Mouse (Mus musculus) forebrain, postnatal 0 days (tissue): ENCODE measurements around the gene Ceacam19. TPM values are rescaled to one million over a fixed set of nuclear protein-coding genes. Genes with fewer than 3 reads are reported as not detected.
A peak's percentile ranks its signal among the peaks of the same experiment; 100 is the strongest.

Experiments used
- ATAC-seq: fragments of 200-750 bp; cut with Nextera tagmentation; 2 replicates; pipeline ENCODE4 v1.8.0; 2017; ENCODE audit warnings: mild to moderate bottlenecking, moderate library complexity
- DNase-seq: peaks from one replicate; pipeline ENCODE4 v3.0.0-alpha.2; 2015
- H3K27ac ChIP-seq: fragments of 300-500 bp; sonication (generic); 2 replicates; pipeline ENCODE4 v1.5.1; 2014; ENCODE audit warnings: low read depth, mild to moderate bottlenecking, antibody characterized with exemption, low read length, moderate library complexity, mixed read lengths
- H3K27me3 ChIP-seq: fragments of 300-500 bp; sonication (generic); 2 replicates; pipeline ENCODE4 v1.6.1; 2014; ENCODE audit warnings: mild to moderate bottlenecking, low read length, mixed read lengths; ENCODE audit not compliant: insufficient read depth
- H3K36me3 ChIP-seq: fragments of 300-500 bp; sonication (generic); 2 replicates; pipeline ENCODE4 v1.6.1; 2014; ENCODE audit warnings: mild to moderate bottlenecking, moderate library complexity; ENCODE audit not compliant: insufficient read depth
- H3K4me1 ChIP-seq: fragments of 300-500 bp; sonication (generic); 2 replicates; pipeline ENCODE4 v1.6.1; 2014; ENCODE audit warnings: antibody characterized with exemption; ENCODE audit not compliant: insufficient read depth
- H3K4me2 ChIP-seq: fragments of 300-500 bp; sonication (generic); 2 replicates; pipeline ENCODE4 v1.6.1; 2014; ENCODE audit warnings: low read depth, mild to moderate bottlenecking, moderate library complexity
- H3K4me3 ChIP-seq: fragments of 300-500 bp; sonication (generic); 2 replicates; pipeline ENCODE4 v1.5.1; 2014; ENCODE audit warnings: low read depth, low read length, mixed read lengths
- H3K9ac ChIP-seq: fragments of 300-500 bp; sonication (generic); 2 replicates; pipeline ENCODE4 v1.6.1; 2014; ENCODE audit warnings: mild to moderate bottlenecking
- H3K9me3 ChIP-seq: fragments of 300-500 bp; sonication (generic); 2 replicates; pipeline ENCODE4 v1.6.1; 2016; ENCODE audit warnings: low read length
- CTCF ChIP-seq: sonication (generic); IDR thresholded peaks from 2 replicates; pipeline ENCODE4 v1.5.1; 2016; ENCODE audit warnings: antibody characterized with exemption, control low read depth, low read depth
- WGBS: fragments of 180-500 bp; shearing (Covaris S2); extraction: QIAGEN DNeasy Blood & Tissue Kit; methylation state at CpG from one replicate; pipeline ENCODE4 v1.1.7; 2014; 5-methylcytosine and 5-hydroxymethylcytosine counted together
- polyA plus RNA-seq: library from polyadenylated mRNA; unstranded; fragments of >200 nt; fragmentation: Nextera tagmentation; extraction: Ambion mirVana; gene quantifications from 2 replicates; pipeline ENCODE4 v1.2.1, GENCODE M21; 2015
- total RNA-seq: library from RNA; depleted of rRNA; stranded (reverse); fragments of >200 nt; gene quantifications from 2 replicates; pipeline ENCODE4 v1.2.3, GENCODE M21; 2014

Gene Ceacam19
- total and polyA plus RNA-seq, 2 experiments from 2014 or later: not detected

DNA sequence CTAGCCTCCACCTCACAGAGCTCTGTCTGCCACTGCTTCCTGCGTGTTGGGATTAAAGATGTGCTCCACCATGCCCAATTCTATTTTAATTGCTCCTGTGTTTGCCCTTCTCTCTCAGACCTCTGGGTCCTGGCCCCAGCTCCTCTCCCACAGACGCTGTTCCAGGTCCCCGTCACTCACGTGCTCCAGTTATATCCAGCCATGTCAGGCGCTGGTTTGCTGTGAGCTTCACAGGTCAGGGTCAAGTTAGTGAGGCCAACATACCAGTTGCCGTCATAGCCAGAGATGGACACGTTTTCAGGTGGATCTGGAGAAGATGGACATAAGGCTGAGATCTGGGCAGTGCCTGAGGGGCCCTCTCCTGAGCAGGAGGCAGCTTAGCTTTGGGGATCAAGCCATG, 26.8 kb upstream of the Ceacam19 start:
- H3K27me3 ChIP-seq: no peaks in the 10 kb centered on the region
- no peak overlapping the region for H3K4me3 ChIP-seq
- H3K27ac ChIP-seq: no peak overlapping the region
- H3K9me3 ChIP-seq: no peaks in the 10 kb centered on the region
- H3K4me1 ChIP-seq: no peaks in the 10 kb centered on the region
- ATAC-seq (no peak), DNase-seq (no peak)
- TF ChIP-seq CTCF: no peak
- H3K4me2 ChIP-seq: no peak overlapping the region
- H3K36me3 ChIP-seq: peaks cover 6% of the 10 kb centered on the region; the same call in 1 of the 2 replicates
- 92% methylated on average over 7 of the region's 7 CpGs for WGBS
- H3K9ac ChIP-seq: no peak overlapping the region

DNA sequence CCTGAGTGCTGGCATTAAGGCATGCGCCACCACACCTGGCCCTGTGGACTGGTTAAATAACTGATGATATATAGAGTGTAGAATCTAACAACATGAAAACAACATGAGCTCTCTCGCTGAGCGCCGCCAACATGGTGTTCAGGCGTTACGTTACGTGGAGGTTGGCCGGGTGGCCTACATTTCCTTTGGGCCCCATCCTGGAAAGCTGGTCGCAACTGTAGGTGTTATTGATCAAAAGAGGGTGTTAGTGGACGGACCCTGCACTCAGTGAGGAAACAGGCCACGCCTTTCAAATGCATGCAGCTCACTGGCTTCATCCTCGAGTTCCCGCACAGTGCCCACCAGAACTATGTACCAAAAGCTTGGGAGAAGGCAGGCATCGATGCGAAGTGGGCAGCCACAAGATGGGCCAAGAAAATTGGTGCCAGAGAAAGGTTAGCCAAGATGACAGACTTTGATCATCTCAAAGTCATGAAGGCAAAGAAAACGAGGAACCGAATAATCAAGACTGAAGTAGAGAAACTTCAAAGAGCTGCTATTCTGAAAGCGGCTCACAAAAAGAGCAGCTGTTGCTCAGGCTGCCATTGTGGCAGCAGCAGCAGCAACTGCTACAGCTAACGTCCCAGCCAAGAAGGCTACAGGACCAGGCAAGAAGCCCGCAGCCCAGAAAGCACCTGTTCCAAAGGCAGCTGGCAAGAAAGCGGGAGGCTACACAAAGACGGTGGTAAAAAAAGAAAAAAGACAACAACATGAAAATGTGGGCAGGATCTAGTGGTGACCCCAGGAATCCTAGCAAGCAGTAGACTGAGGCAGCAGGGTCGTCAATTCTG, 24.1 kb upstream of the Ceacam19 start:
- 0 out of 2 replicates have a peak, but pooled peaks have one; percentile 18 for ATAC-seq
- Histone ChIP-seq H3K9ac (no peak overlapping the region), H3K4me3 (no peak overlapping the region), H3K4me1 (no peaks in the 10 kb centered on the region), H3K27ac (no peak overlapping the region), H3K27me3 (no peaks in the 10 kb centered on the region), H3K36me3 (peaks cover 3% of the 10 kb centered on the region), H3K9me3 (no peaks in the 10 kb centered on the region), H3K4me2 (no peak overlapping the region)
- peak; percentile 41 for DNase-seq
- WGBS: 77% methylated on average over 23 of the region's 23 CpGs
- no peak for TF ChIP-seq CTCF

DNA sequence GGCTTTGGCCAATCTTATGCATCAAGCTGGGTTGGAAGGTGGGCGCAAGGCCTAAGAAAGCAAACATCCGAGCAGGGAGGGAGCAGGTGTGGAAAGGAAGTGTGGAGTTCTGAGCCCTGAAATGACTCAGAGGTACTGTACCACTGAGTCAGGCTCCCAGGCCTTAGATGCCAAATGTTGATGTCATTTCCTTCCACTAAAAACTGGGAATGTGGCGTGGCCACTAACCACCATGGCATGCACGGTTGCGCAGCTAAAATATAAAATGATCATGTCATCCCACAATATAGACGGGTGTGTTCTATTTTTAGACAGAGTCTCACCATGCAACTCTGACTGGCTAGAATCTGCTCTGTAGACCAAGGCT, 23.5 kb upstream of the Ceacam19 start:
- Histone ChIP-seq H3K36me3 (peaks cover 7% of the 10 kb centered on the region), H3K9ac (no peak overlapping the region), H3K4me3 (no peak overlapping the region), H3K4me1 (no peaks in the 10 kb centered on the region), H3K4me2 (no peak overlapping the region), H3K9me3 (no peaks in the 10 kb centered on the region), H3K27ac (no peak overlapping the region), H3K27me3 (no peaks in the 10 kb centered on the region)
- WGBS: 89% methylated on average over 6 of the region's 6 CpGs
- no peak for TF ChIP-seq CTCF
- ATAC-seq (no peak), DNase-seq (no peak)

DNA sequence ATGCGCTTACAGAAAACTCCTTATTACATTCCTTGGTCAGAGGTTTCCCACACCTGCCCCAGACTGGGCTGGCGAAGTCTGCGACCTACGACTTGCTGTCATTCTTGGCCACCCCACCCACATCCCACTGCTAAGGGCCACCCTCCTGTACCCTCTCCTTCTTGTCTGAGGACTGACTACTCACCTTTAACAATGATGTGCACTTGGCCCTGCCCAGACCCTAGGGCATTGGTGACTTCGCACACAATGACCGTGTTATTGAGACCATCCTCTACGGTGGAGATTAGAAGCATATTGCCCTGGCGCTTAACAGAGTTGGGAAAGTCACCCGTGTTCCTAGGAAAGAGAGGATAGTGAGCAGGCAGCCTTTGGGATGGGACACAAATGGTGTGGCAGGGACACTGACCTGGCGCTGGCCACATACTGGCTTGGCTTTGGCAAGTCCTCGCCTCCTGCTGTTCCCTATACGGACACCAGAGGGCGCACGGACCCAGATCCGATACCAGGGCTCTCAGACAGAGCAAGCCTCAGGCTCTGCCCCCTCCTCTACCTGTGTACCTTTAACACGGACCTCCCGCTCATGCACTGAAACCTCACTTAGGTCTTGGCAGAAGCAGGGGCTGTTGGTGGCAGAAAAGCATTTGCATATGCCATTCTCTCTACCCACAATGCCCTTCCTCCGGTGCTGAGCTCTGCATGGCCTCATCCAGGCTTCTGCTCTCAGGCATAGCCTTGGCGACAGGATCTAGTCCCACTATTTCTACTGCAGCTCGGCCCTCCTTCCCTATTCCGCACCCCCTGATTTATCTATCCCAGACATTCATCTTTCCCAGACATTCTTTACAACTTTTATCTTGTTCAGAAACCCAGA, 22.9 kb upstream of the Ceacam19 start:
- peak; percentile 92 for TF ChIP-seq CTCF
- Histone ChIP-seq H3K27ac (no peak overlapping the region), H3K4me1 (no peaks in the 10 kb centered on the region), H3K4me2 (no peak overlapping the region), H3K27me3 (no peaks in the 10 kb centered on the region), H3K36me3 (peaks cover 8% of the 10 kb centered on the region), H3K9me3 (no peaks in the 10 kb centered on the region), H3K4me3 (no peak overlapping the region), H3K9ac (no peak overlapping the region)
- peak; percentile 81 for DNase-seq
- ATAC-seq: peak; percentile 55
- WGBS: 50% methylated on average over 21 of the region's 21 CpGs

DNA sequence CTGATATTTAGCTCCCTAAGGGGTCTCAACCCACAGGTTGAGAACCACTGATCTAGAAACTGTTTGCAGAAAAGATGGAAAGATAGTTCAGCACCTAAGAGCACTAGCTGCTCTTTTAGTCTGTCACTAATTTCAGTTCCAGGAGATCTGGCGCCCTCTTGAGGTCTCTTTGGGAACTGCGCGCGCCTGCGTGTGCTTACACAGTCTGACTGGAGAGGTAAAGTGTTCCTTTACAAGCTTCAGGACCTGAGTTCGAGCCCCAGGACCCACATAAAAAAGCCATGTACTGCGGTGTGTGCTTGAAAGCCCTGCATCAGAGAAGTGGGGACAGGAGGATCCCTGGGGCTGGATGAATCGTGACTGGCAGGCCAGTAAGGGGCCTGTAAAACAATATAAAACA, 2.1 kb upstream of the Ceacam19 start:
- Histone ChIP-seq H3K27me3 (no peaks in the 10 kb centered on the region), H3K4me3 (no peak overlapping the region), H3K4me2 (no peak overlapping the region), H3K36me3 (no peaks in the 10 kb centered on the region), H3K4me1 (no peaks in the 10 kb centered on the region), H3K9me3 (no peaks in the 10 kb centered on the region), H3K9ac (no peak overlapping the region), H3K27ac (no peak overlapping the region)
- ATAC-seq: no peak
- peak; percentile 61 for TF ChIP-seq CTCF
- DNase-seq: peak; percentile 34
- 50% methylated on average over 8 of the region's 8 CpGs for WGBS

DNA sequence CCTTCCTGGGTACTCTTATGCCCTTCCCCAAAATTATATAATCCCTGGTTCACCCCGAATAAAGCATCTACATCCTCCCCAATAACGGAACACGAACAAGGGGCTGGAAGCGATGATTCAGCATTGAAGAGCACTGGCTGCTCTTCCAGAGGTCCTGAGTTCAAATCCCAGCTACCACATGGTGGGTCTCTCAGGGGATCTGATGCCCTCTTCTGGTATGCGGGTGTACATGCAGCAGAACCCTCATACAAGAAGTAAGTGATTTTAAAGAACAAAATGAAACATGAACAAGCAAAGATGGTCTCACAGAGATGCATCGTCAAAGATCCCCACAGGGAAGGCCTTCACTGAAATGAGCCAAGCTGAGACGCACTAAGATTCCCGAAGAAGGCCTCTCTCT, 7.0 kb downstream of the Ceacam19 start:
- DNase-seq (no peak), ATAC-seq (no peak)
- Histone ChIP-seq H3K27ac (no peak overlapping the region), H3K4me3 (no peak overlapping the region), H3K27me3 (no peaks in the 10 kb centered on the region), H3K9ac (no peak overlapping the region), H3K4me1 (no peaks in the 10 kb centered on the region), H3K4me2 (no peak overlapping the region), H3K36me3 (no peaks in the 10 kb centered on the region), H3K9me3 (no peaks in the 10 kb centered on the region)
- 85% methylated on average over 8 of the region's 8 CpGs for WGBS
- no peak for TF ChIP-seq CTCF
